Comparison of ENCODE assay signal across 29 mouse cellular contexts in genomic region chr2:141578206-141578605, GRCm38 (mm10).
"Had no signal": no experiment of that assay in that cellular context is flagged by ENCODE, and none has a peak within 500 bp of the region (broad histone marks: within the 10 kb centered on the region; RNA-seq: fewer than 3 reads in every experiment).

No protein-coding gene starts in this region.

- H3K4me1 ChIP-seq: heart, embryonic 13.5 days; heart, embryonic 15.5 days; intestine, embryonic 15.5 days had no signal

- H3K4me3 ChIP-seq: heart, embryonic 13.5 days; heart, embryonic 15.5 days; hindbrain, embryonic 10.5 days; hindbrain, embryonic 12.5 days; hindbrain, embryonic 13.5 days; hindbrain, embryonic 15.5 days; intestine, embryonic 15.5 days; kidney, embryonic 15.5 days; layer of hippocampus, adult 2 months; left cerebral cortex, adult 2 months had no signal

- H3K27ac ChIP-seq: heart, embryonic 13.5 days; heart, embryonic 15.5 days; hindbrain, embryonic 10.5 days; hindbrain, embryonic 12.5 days; hindbrain, embryonic 13.5 days; hindbrain, embryonic 14.5 days; hindbrain, embryonic 15.5 days; hindbrain, postnatal 0 days; intestine, embryonic 15.5 days; kidney, embryonic 15.5 days; kidney, postnatal 0 days; layer of hippocampus, adult 2 months; left cerebral cortex, adult 2 months had no signal

- DNase-seq: heart, postnatal 10 days; heart, postnatal 14 days; heart, postnatal 36 days; heart, postnatal 4 days; kidney, adult 11 months; kidney, adult 18-20 months; kidney, adult 2 months; kidney, adult 8-10 months; kidney, adult 9 months; kidney, postnatal 10 days; kidney, postnatal 14 days; kidney, postnatal 25 days; kidney, postnatal 36 days; kidney, postnatal 4 days; layer of hippocampus, adult 9-11 months; layer of hippocampus, postnatal 36 days had no signal

- H3K9ac ChIP-seq: heart, embryonic 13.5 days; heart, embryonic 15.5 days; hindbrain, embryonic 12.5 days; hindbrain, embryonic 13.5 days; hindbrain, embryonic 14.5 days; hindbrain, embryonic 15.5 days; intestine, embryonic 15.5 days; kidney, embryonic 15.5 days had no signal

- H3K36me3 ChIP-seq: heart, embryonic 13.5 days; heart, embryonic 15.5 days; hindbrain, embryonic 10.5 days; hindbrain, embryonic 12.5 days; hindbrain, embryonic 13.5 days; hindbrain, embryonic 15.5 days; intestine, embryonic 15.5 days; kidney, embryonic 15.5 days had no signal

- H3K9me3 ChIP-seq: heart, embryonic 13.5 days; heart, embryonic 15.5 days; hindbrain, embryonic 10.5 days; hindbrain, embryonic 12.5 days; hindbrain, embryonic 13.5 days; hindbrain, embryonic 15.5 days; intestine, embryonic 15.5 days; kidney, embryonic 15.5 days had no signal
